Mouse (Mus musculus): Measurements from ENCODE around the gene Pef1.
A peak's percentile ranks its signal among the peaks of the same experiment; 100 is the strongest.

Gene Pef1

GRCm38 (mm10) chr4:130102111-130102651 is at the start of gene Pef1:
Gene Pef1, plus strand, starts transcription at chr4:130102558.
- DNase-seq: no peak

GRCm38 (mm10) chr4:130053111-130053510 is 49.2 kb upstream of the Pef1 start:
- no peak for DNase-seq

- no peak for DNase-seq
Measured at GRCm38 (mm10) chr4:130054727-130055126, 47.6 kb upstream of the Pef1 start.

GRCm38 (mm10) chr4:130055160-130056010 is 47.0 kb upstream of the Pef1 start:
- no peak for DNase-seq

- no peak for DNase-seq
Measured at GRCm38 (mm10) chr4:130056011-130056322, 46.4 kb upstream of the Pef1 start.

GRCm38 (mm10) chr4:130056471-130056870 is 45.9 kb upstream of the Pef1 start:
- DNase-seq: no peak

- DNase-seq: no peak
Measured at GRCm38 (mm10) chr4:130060937-130061336, 41.4 kb upstream of the Pef1 start.

- no peak for DNase-seq
Measured at GRCm38 (mm10) chr4:130063191-130063590, 39.2 kb upstream of the Pef1 start.

- DNase-seq: no peak
Measured at GRCm38 (mm10) chr4:130066816-130067215, 35.5 kb upstream of the Pef1 start.

- DNase-seq: no peak
Measured at GRCm38 (mm10) chr4:130070523-130070922, 31.8 kb upstream of the Pef1 start.

- DNase-seq: no peak
Measured at GRCm38 (mm10) chr4:130071758-130072157, 30.6 kb upstream of the Pef1 start.

GRCm38 (mm10) chr4:130073367-130073766 is 29.0 kb upstream of the Pef1 start:
- no peak for DNase-seq

GRCm38 (mm10) chr4:130074761-130075515 is 27.4 kb upstream of the Pef1 start:
- no peak for DNase-seq

- DNase-seq: no peak
Measured at GRCm38 (mm10) chr4:130076856-130077255, 25.5 kb upstream of the Pef1 start.

- no peak for DNase-seq
Measured at GRCm38 (mm10) chr4:130078816-130079485, 23.4 kb upstream of the Pef1 start.

GRCm38 (mm10) chr4:130079521-130079920 is 22.8 kb upstream of the Pef1 start:
- no peak for DNase-seq

GRCm38 (mm10) chr4:130081345-130082190 is 20.8 kb upstream of the Pef1 start:
- peak; percentile 96 for DNase-seq

- DNase-seq: no peak
Measured at GRCm38 (mm10) chr4:130082211-130082610, 20.1 kb upstream of the Pef1 start.

GRCm38 (mm10) chr4:130084331-130084945 is 17.9 kb upstream of the Pef1 start:
- peak; percentile 95 for DNase-seq

GRCm38 (mm10) chr4:130085246-130085820 is 17.0 kb upstream of the Pef1 start:
- DNase-seq: no peak

- peak; percentile 97 for DNase-seq
Measured at GRCm38 (mm10) chr4:130087293-130087692, 15.1 kb upstream of the Pef1 start.

- no peak for DNase-seq
Measured at GRCm38 (mm10) chr4:130095137-130095536, 7.2 kb upstream of the Pef1 start.
